Mouse (Mus musculus) cerebellum, adult 8-10 months (tissue): ENCODE measurements around the gene Gm15056.

Experiments
- DNase-seq: peaks from one replicate; pipeline ENCODE4 v3.0.0; 2022

The Gm15056 gene

DNA sequence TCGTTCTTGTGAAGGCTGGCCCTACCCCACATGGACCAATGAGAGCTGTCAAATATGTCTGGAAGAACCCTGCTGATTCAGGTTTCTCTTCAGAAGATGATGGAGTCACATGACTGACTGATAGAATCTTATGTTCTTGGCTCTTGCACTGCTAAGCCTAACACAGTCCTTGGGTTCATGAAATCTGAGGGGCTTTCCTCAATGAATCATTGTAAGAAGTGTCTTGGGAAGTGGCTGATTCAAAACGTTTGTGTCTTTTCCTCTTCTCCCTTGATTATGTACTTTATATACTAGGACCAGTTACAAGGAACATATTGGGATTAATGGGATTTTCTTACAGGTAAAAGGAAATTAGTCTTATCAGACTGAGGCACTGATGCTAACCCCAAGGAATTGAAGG is at the start of gene Gm15056:
TSS of gene Gm15056 (minus strand) at position 101 of the 400 bp plus-strand sequence.
- DNase-seq, result no peak

DNA sequence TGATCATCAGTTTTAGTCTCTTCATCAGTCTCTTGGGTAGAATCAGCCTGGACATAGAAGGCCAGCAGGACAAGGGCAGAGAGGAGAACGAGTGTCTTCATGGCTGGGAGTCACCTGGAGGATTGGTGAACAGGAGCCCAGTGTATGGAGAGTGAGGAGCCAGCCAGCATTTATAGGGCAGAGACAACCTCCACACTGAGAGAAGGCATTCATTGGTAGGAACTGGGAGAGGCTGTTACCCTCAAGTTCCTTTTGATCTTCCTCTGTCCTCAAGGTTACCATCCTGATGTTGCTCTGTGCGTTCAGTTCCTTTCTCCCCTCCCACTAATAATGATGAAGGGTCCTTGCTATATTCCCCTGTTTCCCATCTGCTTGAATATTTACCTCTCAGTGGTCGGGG is 42.2 kb upstream of the Gm15056 start, which contains the start of gene AY761185:
TSS of gene AY761185 (minus strand) at position 101 of the 400 bp plus-strand sequence.
- DNase-seq, result no peak

GRCm38 (mm10) chr8:20921971-20922370 is 19.5 kb upstream of the Gm15056 start, which contains the start of gene Gm6040:
Gene Gm6040, minus strand, starts transcription at chr8:20922071.
- no peak for DNase-seq

DNA sequence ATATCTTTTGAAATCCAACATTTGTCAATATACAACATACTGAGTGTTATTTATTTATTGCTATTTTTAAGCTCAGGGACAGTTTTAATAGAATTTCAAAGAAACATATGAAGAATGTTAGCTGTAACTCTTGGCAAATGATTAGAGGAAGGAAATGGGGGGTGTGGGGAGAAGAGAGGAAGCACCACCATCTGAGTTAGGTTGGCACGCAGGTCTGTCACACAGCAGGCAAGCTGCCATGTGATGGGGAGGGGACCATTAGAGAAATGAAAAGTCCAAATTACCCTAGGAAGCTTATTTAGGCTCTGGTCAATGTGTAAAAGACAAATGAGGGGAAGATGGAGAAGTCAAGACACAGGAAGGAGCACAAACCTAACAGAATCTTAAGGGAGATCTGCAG is 9.9 kb upstream of the Gm15056 start:
- DNase-seq, result no peak

- DNase-seq, result no peak
Measured at GRCm38 (mm10) chr8:20908256-20908655, 5.8 kb upstream of the Gm15056 start.

GRCm38 (mm10) chr8:20907119-20907518 is 4.7 kb upstream of the Gm15056 start:
- DNase-seq, result no peak

DNA sequence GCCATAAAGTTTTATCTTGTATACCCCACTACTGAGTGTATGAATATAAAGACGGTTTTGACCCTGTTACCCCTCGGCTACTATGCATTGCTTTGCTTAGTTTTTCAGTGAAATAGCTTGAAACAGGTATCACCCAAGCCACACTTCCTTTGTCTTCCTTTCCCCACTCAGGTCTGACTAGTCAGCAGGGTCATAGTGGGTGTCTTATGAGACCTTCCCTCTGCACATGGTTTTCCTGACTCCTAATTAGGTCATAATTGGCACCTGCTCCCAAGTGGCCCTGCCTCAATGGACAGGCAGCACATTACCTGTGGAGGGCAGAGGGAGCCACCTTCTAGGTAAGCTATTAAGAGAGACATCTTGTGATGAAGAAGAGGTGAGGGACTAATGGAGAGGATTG is 10.1 kb downstream of the Gm15056 start, which contains the start of gene Defb33:
TSS of gene Defb33 (plus strand) at position 301 of the 400 bp plus-strand sequence.
- DNase-seq, result no peak

GRCm38 (mm10) chr8:20874608-20875007 is 27.8 kb downstream of the Gm15056 start:
- no peak for DNase-seq
